Mouse (Mus musculus) liver, postnatal 0 days (tissue): ENCODE data around the gene Tmem237. TPM values are rescaled to one million over a fixed set of nuclear protein-coding genes. Genes with fewer than 3 reads are reported as not detected.

Experiments
- ATAC-seq: fragments of 200-750 bp; cut with Nextera tagmentation; 2 replicates; pipeline ENCODE4 v1.8.0; 2017; ENCODE audit warnings: mild to moderate bottlenecking, moderate library complexity
- DNase-seq: peaks from one replicate; pipeline ENCODE4 v3.0.0-alpha.2; 2016
- H3K27ac ChIP-seq: fragments of 300-500 bp; sonication (generic); 2 replicates; pipeline ENCODE4 v1.5.1; 2014; ENCODE audit warnings: antibody characterized with exemption, moderate library complexity, mild to moderate bottlenecking, low read depth
- H3K27me3 ChIP-seq: fragments of 300-500 bp; sonication (generic); 2 replicates; pipeline ENCODE4 v1.6.1; 2014; ENCODE audit warnings: low read length, control low read depth, mixed read lengths; ENCODE audit not compliant: insufficient read depth
- H3K36me3 ChIP-seq: fragments of 300-500 bp; sonication (generic); replicated peaks from 2 replicates; pipeline ENCODE4 v1.6.1; 2014; ENCODE audit warnings: mild to moderate bottlenecking, control low read depth, low read length, moderate library complexity, mixed read lengths; ENCODE audit not compliant: insufficient read depth
- H3K4me1 ChIP-seq: fragments of 300-500 bp; sonication (generic); 2 replicates; pipeline ENCODE4 v1.6.1; 2014; ENCODE audit warnings: antibody characterized with exemption, mild to moderate bottlenecking, control low read depth; ENCODE audit not compliant: insufficient read depth
- H3K4me2 ChIP-seq: fragments of 300-500 bp; sonication (generic); 2 replicates; pipeline ENCODE4 v1.6.1; 2014; ENCODE audit warnings: low read depth, mild to moderate bottlenecking, low read length, moderate library complexity, mixed read lengths
- H3K4me3 ChIP-seq: fragments of 300-500 bp; sonication (generic); 2 replicates; pipeline ENCODE4 v1.5.1; 2014; ENCODE audit warnings: low read depth, low read length
- H3K9ac ChIP-seq: fragments of 300-500 bp; sonication (generic); replicated peaks from 2 replicates; pipeline ENCODE4 v1.6.1; 2014; ENCODE audit warnings: mild to moderate bottlenecking, moderate library complexity
- H3K9me3 ChIP-seq: fragments of 300-500 bp; sonication (generic); 2 replicates; pipeline ENCODE4 v1.6.1; 2016; ENCODE audit warnings: mild to moderate bottlenecking, control low read depth, low read length, mixed read lengths
- CTCF ChIP-seq: sonication (generic); IDR thresholded peaks from 2 replicates; pipeline ENCODE4 v1.5.1; 2016; ENCODE audit warnings: antibody characterized with exemption, low read depth
- EP300 ChIP-seq: IDR thresholded peaks from 2 replicates; pipeline ENCODE4 v1.6.1; 2016; ENCODE audit warnings: antibody characterized with exemption, low read depth, mild to moderate bottlenecking
- WGBS: fragments of 180-500 bp; shearing (Covaris S2); extraction: QIAGEN DNeasy Blood & Tissue Kit; methylation state at CpG from one replicate; pipeline ENCODE4 v1.1.7; 2014; ENCODE audit not compliant: insufficient replicate concordance; 5-methylcytosine and 5-hydroxymethylcytosine counted together
- polyA plus RNA-seq: library from polyadenylated mRNA; unstranded; fragments of >200 nt; fragmentation: Nextera tagmentation; extraction: Ambion mirVana; gene quantifications from 2 replicates; pipeline ENCODE4 v1.2.1, GENCODE M21; 2015

Gene Tmem237
- polyA plus RNA-seq, 1 experiment from 2014 or later: 4.2 TPM

- TF ChIP-seq EP300 (no peak), CTCF (no peak)
- ATAC-seq (no peak), DNase-seq (no peak)
- H3K27ac ChIP-seq: no peak overlapping the region
- H3K4me3 ChIP-seq: no peak overlapping the region
- WGBS: 43% methylated on average over 3 of the region's 3 CpGs
- no peaks in the 10 kb centered on the region for H3K27me3 ChIP-seq
- H3K9me3 ChIP-seq: no peaks in the 10 kb centered on the region
- H3K9ac ChIP-seq: no peak overlapping the region
- no peaks in the 10 kb centered on the region for H3K36me3 ChIP-seq
- no peaks in the 10 kb centered on the region for H3K4me1 ChIP-seq
- H3K4me2 ChIP-seq: no peak overlapping the region
These were observed 56.5 kb downstream of the Tmem237 start for GRCm38 (mm10) chr1:59063697-59064096.

DNA sequence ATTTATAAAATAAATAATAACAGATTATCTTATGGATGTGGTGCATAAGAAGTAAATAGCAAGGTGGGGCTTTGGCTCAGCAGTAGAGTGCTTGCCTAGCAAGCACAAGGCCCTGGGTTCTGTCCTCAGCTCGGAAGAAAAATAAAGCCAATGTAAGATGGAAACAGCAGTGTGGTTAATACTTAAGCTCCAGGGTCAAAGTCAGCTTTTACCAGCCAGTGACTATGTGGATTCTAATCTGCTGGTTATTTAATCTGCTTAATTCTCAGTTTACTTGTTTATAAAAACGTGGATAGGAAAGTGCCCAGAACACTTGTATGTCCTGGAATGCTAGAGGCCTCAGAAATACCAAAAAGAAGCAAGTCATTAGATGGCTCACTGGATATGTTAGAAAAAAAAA is 63.3 kb downstream of the Tmem237 start:
- no peaks in the 10 kb centered on the region for H3K36me3 ChIP-seq
- H3K4me2 ChIP-seq: no peak overlapping the region
- DNase-seq (no peak), ATAC-seq (no peak)
- H3K27me3 ChIP-seq: no peaks in the 10 kb centered on the region
- 0 out of 2 replicates have a peak, but pooled peaks cover 3% of the 10 kb centered on the region for H3K4me1 ChIP-seq
- H3K4me3 ChIP-seq: no peak overlapping the region
- 36% methylated on average over 2 of the region's 2 CpGs for WGBS
- H3K27ac ChIP-seq: no peak overlapping the region
- TF ChIP-seq EP300 (no peak), CTCF (no peak)
- no peak overlapping the region for H3K9ac ChIP-seq
- no peaks in the 10 kb centered on the region for H3K9me3 ChIP-seq

GRCm38 (mm10) chr1:59051306-59051705 is 68.9 kb downstream of the Tmem237 start:
- no peak for TF ChIP-seq CTCF
- no peak for TF ChIP-seq EP300
- H3K4me1 ChIP-seq: no peaks in the 10 kb centered on the region
- H3K9me3 ChIP-seq: no peaks in the 10 kb centered on the region
- no peak overlapping the region for H3K4me2 ChIP-seq
- H3K27me3 ChIP-seq: no peaks in the 10 kb centered on the region
- H3K9ac ChIP-seq: no peak overlapping the region
- DNase-seq (no peak), ATAC-seq (no peak)
- H3K4me3 ChIP-seq: no peak overlapping the region
- WGBS: 59% methylated on average over 2 of the region's 2 CpGs
- no peaks in the 10 kb centered on the region for H3K36me3 ChIP-seq
- no peak overlapping the region for H3K27ac ChIP-seq

Other genes starting within 250 kb of the Tmem237 start
- gene Trak2, start 147.0 kb downstream of the Tmem237 start, polyA plus RNA-seq: 17.7 and 22.8 TPM in 2 replicates
- 29.1 and 30.5 TPM in 2 replicates for gene Stradb, start 146.9 kb downstream of the Tmem237 start, polyA plus RNA-seq
- gene C2cd6, start 25.5 kb downstream of the Tmem237 start, polyA plus RNA-seq: not detected in 2 replicates
- gene Mpp4, start 43.0 kb upstream of the Tmem237 start, polyA plus RNA-seq: 0.28 and 0.31 TPM in 2 replicates
- 4.9 and 5.8 TPM in 2 replicates for gene Als2, start 116.8 kb upstream of the Tmem237 start, polyA plus RNA-seq
- 0.20 TPM in 1 of 2 replicates, not detected in the other for gene Cdk15, start 136.5 kb upstream of the Tmem237 start, polyA plus RNA-seq